Mouse (Mus musculus) stomach, postnatal 0 days (tissue): ENCODE data around the gene Pdp2.

Experiments
- CTCF ChIP-seq: IDR thresholded peaks from 2 replicates; pipeline ENCODE4 v1.5.1; 2016; ENCODE audit warnings: antibody characterized with exemption, low read depth, mild to moderate bottlenecking, moderate library complexity
- EP300 ChIP-seq: optimal IDR thresholded peaks from 2 replicates; pipeline ENCODE3; 2016; ENCODE audit warnings: antibody characterized with exemption

- TF ChIP-seq CTCF (no peak), EP300 (no peak)
These were observed 49.6 kb downstream of the Pdp2 start for GRCm38 (mm10) chr8:104640831-104641370.
